Mouse (Mus musculus) brain, embryonic 14.5 days (tissue): Measurements from ENCODE around the gene Cdca8.
A peak's percentile ranks its signal among the peaks of the same experiment; 100 is the strongest.

ENCODE experiments used
- CTCF ChIP-seq: fragments of 200-500 bp; IDR thresholded peaks from 2 replicates; pipeline ENCODE4 v1.5.1; 2012; ENCODE audit warnings: inconsistent platforms, mild to moderate bottlenecking, moderate library complexity, borderline replicate concordance; ENCODE audit not compliant: insufficient read depth, insufficient read length; ENCODE audit errors: extremely low read depth
- POLR2A ChIP-seq: fragments of 200-500 bp; IDR thresholded peaks from 2 replicates; pipeline ENCODE4 v1.6.1; 2012; ENCODE audit warnings: mild to moderate bottlenecking, inconsistent platforms, borderline replicate concordance; ENCODE audit not compliant: poor library complexity, insufficient read depth, insufficient read length, severe bottlenecking; ENCODE audit errors: extremely low read depth

GRCm38 (mm10) chr4:124872719-124873118 lies 66.4 kb downstream of the Cdca8 start:
- no peak for TF ChIP-seq POLR2A
- peak; percentile 41; the same call in 1 of the 2 replicates for TF ChIP-seq CTCF
